Mouse (Mus musculus): ENCODE measurements at regions not wholly inside any gene's neighbourhood (a gene's known extent, or its start where the extent isn't known, plus 50 kb on each side); places are given as distances from the start of the nearest gene placed in this dataset.
A peak's percentile ranks its signal among the peaks of the same experiment; 100 is the strongest.

GRCm38 (mm10) chr8:36009565-36009964, 244.0 kb downstream of the Gm19410 start:
- no peak overlapping the region for H3K4me3 ChIP-seq
- peaks cover 3% of the 10 kb centered on the region; the same call in 1 of the 2 replicates for H3K4me1 ChIP-seq
- no peaks in the 10 kb centered on the region for H3K36me3 ChIP-seq
- no peaks in the 10 kb centered on the region for H3K27me3 ChIP-seq
- no peak overlapping the region for H3K27ac ChIP-seq
- peaks cover 5% of the 10 kb centered on the region; the same call in 1 of the 2 replicates for H3K9me3 ChIP-seq (replicated peaks)
- no peak overlapping the region for H3K9ac ChIP-seq
- no peak for ATAC-seq (ENCODE audit: low FRiP score)
- WGBS, result 68% methylated on average over 9 of the region's 9 CpGs
- H3K4me2 ChIP-seq (replicated peaks), result no peak overlapping the region

- ATAC-seq (ENCODE audit: low FRiP score), result no peak
- Histone ChIP-seq H3K4me2 (replicated peaks) (no peak overlapping the region), H3K36me3 (no peaks in the 10 kb centered on the region), H3K27me3 (no peaks in the 10 kb centered on the region), H3K9me3 (replicated peaks) (peaks cover 5% of the 10 kb centered on the region; the same call in 1 of the 2 replicates), H3K9ac (no peak overlapping the region), H3K4me3 (no peak overlapping the region), H3K4me1 (peaks cover 3% of the 10 kb centered on the region; the same call in 1 of the 2 replicates), H3K27ac (no peak overlapping the region)
- 77% methylated on average over 11 of the region's 11 CpGs for WGBS
Measured at GRCm38 (mm10) chr8:36010446-36011217, 245.0 kb downstream of the Gm19410 start.

GRCm38 (mm10) chr8:36014862-36015261, 249.3 kb downstream of the Gm19410 start:
- no peak for ATAC-seq (ENCODE audit: low FRiP score)
- no peak overlapping the region for H3K9ac ChIP-seq
- WGBS, result 66% methylated on average over 8 of the region's 8 CpGs
- H3K4me1 ChIP-seq, result peaks cover 14% of the 10 kb centered on the region
- no peak overlapping the region for H3K4me2 ChIP-seq (replicated peaks)
- H3K4me3 ChIP-seq, result no peak overlapping the region
- H3K27ac ChIP-seq, result no peak overlapping the region
- no peaks in the 10 kb centered on the region for H3K27me3 ChIP-seq
- no peaks in the 10 kb centered on the region for H3K36me3 ChIP-seq
- no peaks in the 10 kb centered on the region for H3K9me3 ChIP-seq (replicated peaks)

GRCm38 (mm10) chr8:36016321-36017114, 250.9 kb downstream of the Gm19410 start:
- no peak overlapping the region for H3K4me3 ChIP-seq
- no peaks in the 10 kb centered on the region for H3K9me3 ChIP-seq (replicated peaks)
- no peaks in the 10 kb centered on the region for H3K36me3 ChIP-seq
- H3K4me1 ChIP-seq, result peaks cover 14% of the 10 kb centered on the region
- peak; percentile 59 for ATAC-seq (ENCODE audit: low FRiP score)
- H3K27me3 ChIP-seq, result no peaks in the 10 kb centered on the region
- H3K9ac ChIP-seq, result no peak overlapping the region
- WGBS, result 69% methylated on average over 20 of the region's 20 CpGs
- peak overlapping the region; percentile 55 for H3K27ac ChIP-seq
- no peak overlapping the region for H3K4me2 ChIP-seq (replicated peaks)

GRCm38 (mm10) chr8:36018993-36019753, 253.6 kb downstream of the Gm19410 start:
- no peak overlapping the region for H3K27ac ChIP-seq
- 81% methylated on average over 15 of the region's 15 CpGs for WGBS
- no peaks in the 10 kb centered on the region for H3K36me3 ChIP-seq
- no peak overlapping the region for H3K4me3 ChIP-seq
- peaks cover 14% of the 10 kb centered on the region for H3K4me1 ChIP-seq
- no peak overlapping the region for H3K4me2 ChIP-seq (replicated peaks)
- no peaks in the 10 kb centered on the region for H3K27me3 ChIP-seq
- no peaks in the 10 kb centered on the region for H3K9me3 ChIP-seq (replicated peaks)
- no peak for ATAC-seq (ENCODE audit: low FRiP score)
- no peak overlapping the region for H3K9ac ChIP-seq

- Histone ChIP-seq H3K9me3 (replicated peaks) (no peaks in the 10 kb centered on the region), H3K9ac (no peak overlapping the region), H3K27me3 (no peaks in the 10 kb centered on the region), H3K27ac (no peak overlapping the region), H3K4me3 (no peak overlapping the region), H3K4me1 (peaks cover 14% of the 10 kb centered on the region), H3K36me3 (no peaks in the 10 kb centered on the region), H3K4me2 (replicated peaks) (no peak overlapping the region)
- no peak for ATAC-seq (ENCODE audit: low FRiP score)
- WGBS, result 94% methylated on average over 7 of the region's 7 CpGs
Measured at GRCm38 (mm10) chr8:36019895-36020294, 254.3 kb downstream of the Gm19410 start.

DNA sequence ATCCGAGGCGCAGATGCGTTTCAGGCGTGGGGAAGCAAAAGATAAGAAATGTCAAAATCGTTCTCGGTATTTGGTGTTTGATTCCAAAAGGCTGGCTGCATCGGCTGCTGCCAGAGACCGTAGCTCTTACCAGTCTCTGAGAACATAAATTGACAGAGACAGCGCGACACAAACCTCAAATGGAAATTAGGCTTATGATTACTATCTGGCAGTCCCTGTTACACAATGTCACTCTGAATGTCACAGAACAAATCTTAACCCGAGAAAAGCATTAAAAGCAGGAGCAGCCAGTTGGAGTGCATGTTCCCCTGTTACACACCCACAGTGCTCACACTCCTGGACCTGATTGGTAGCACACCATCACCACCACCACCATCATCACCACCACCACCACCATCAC, 262.0 kb downstream of the Gm19410 start:
- Histone ChIP-seq H3K36me3 (no peaks in the 10 kb centered on the region), H3K4me2 (replicated peaks) (no peak overlapping the region), H3K9me3 (replicated peaks) (no peaks in the 10 kb centered on the region), H3K9ac (no peak overlapping the region), H3K27ac (no peak overlapping the region), H3K27me3 (no peaks in the 10 kb centered on the region), H3K4me1 (no peaks in the 10 kb centered on the region), H3K4me3 (no peak overlapping the region)
- WGBS, result 90% methylated on average over 11 of the region's 11 CpGs
- no peak for ATAC-seq (ENCODE audit: low FRiP score)

GRCm38 (mm10) chr8:36028121-36028955, 262.7 kb downstream of the Gm19410 start:
- no peak for ATAC-seq (ENCODE audit: low FRiP score)
- Histone ChIP-seq H3K36me3 (no peaks in the 10 kb centered on the region), H3K4me3 (no peak overlapping the region), H3K4me2 (replicated peaks) (no peak overlapping the region), H3K9ac (no peak overlapping the region), H3K27ac (no peak overlapping the region), H3K9me3 (replicated peaks) (no peaks in the 10 kb centered on the region), H3K4me1 (no peaks in the 10 kb centered on the region), H3K27me3 (no peaks in the 10 kb centered on the region)
- 87% methylated on average over 9 of the region's 9 CpGs for WGBS

GRCm38 (mm10) chr8:36029445-36029844, 263.9 kb downstream of the Gm19410 start:
- Histone ChIP-seq H3K36me3 (no peaks in the 10 kb centered on the region), H3K27ac (no peak overlapping the region), H3K9ac (no peak overlapping the region), H3K4me1 (no peaks in the 10 kb centered on the region), H3K27me3 (no peaks in the 10 kb centered on the region), H3K4me2 (replicated peaks) (no peak overlapping the region), H3K4me3 (no peak overlapping the region), H3K9me3 (replicated peaks) (no peaks in the 10 kb centered on the region)
- no peak for ATAC-seq (ENCODE audit: low FRiP score)
- 82% methylated on average over 2 of the region's 2 CpGs for WGBS

DNA sequence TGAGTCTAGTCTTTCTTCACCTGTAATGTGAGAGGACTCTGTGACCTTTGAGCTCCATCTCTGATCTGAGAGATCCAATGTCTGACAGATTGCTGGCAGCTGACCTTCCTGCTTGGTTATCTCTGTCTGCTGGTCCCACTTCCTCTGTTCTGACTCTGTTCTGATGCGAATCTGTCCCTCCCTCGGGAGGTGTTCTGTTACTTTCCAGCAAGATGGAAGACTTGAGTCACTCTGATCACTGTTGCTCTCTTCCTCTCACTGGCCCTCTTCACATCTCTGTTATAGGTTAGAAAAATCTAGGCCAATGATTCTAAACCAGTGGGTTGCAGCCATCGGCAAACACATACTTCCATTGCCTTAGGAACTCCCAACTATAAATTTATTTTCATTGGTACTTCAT, 264.6 kb downstream of the Gm19410 start:
- Histone ChIP-seq H3K9ac (no peak overlapping the region), H3K4me2 (replicated peaks) (no peak overlapping the region), H3K27ac (no peak overlapping the region), H3K9me3 (replicated peaks) (no peaks in the 10 kb centered on the region), H3K36me3 (no peaks in the 10 kb centered on the region), H3K4me3 (no peak overlapping the region), H3K27me3 (no peaks in the 10 kb centered on the region), H3K4me1 (no peaks in the 10 kb centered on the region)
- WGBS, result 83% methylated on average over 3 of the region's 3 CpGs
- no peak for ATAC-seq (ENCODE audit: low FRiP score)

DNA sequence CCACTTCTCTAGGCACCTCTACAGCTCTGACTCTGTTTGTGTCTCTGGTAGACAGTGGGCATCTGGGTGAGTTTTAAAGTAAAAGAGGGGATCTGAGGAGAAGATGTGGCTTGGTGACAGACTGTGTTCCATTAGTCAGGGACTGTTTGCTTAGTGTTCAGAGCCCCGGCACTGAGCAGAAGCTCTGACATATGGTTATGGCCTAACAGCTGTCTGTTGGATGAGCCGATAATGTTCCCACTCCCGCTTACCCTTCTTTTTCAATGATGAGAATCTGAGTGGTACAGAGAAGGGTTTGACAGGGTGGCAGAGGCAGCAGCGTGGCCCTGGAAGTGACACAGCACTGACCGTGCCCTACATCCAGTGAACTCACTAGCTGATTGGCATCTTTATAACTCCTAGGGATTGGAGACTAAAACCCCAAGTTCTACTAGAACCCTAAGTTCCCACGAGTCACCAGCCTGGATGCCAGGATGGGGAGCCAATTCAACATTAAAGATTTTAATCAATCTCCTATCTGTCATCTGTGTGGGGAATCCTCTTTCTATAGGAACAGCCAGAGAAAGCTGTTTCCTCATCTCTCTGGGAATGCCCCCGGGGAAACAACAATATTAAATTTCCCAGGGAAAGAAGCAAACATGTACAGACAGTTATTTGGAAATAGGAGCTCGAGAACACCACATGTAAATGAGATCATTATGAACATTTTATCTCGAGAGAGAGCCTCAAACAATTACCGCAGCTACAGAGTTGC, 266.6 kb downstream of the Gm19410 start:
- H3K4me3 ChIP-seq, result no peak overlapping the region
- no peaks in the 10 kb centered on the region for H3K4me1 ChIP-seq
- no peaks in the 10 kb centered on the region for H3K9me3 ChIP-seq (replicated peaks)
- H3K4me2 ChIP-seq (replicated peaks), result no peak overlapping the region
- no peak for ATAC-seq (ENCODE audit: low FRiP score)
- no peak overlapping the region for H3K27ac ChIP-seq
- no peak overlapping the region for H3K9ac ChIP-seq
- H3K36me3 ChIP-seq, result no peaks in the 10 kb centered on the region
- H3K27me3 ChIP-seq, result no peaks in the 10 kb centered on the region
- WGBS, result 74% methylated on average over 10 of the region's 10 CpGs
